Mouse (Mus musculus) megakaryocyte-erythroid progenitor cell, adult 5 weeks (primary cell): Measurements from ENCODE around the gene Gjb3. TPM values are rescaled to one million over a fixed set of nuclear protein-coding genes. Genes with fewer than 3 reads are reported as not detected.

Source experiments
- polyA plus RNA-seq: library from polyadenylated mRNA; stranded (reverse); fragments of >175 nt; gene quantifications from 2 replicates; pipeline ENCODE4 v1.2.3, GENCODE M21; 2012

Gjb3 gene
- 0.75 and 0.90 TPM in 2 replicates for polyA plus RNA-seq

GRCm38 (mm10) chr4:127330181-127331100 lies at the start of gene Gjb3:
Gene Gjb3, minus strand, starts transcription at chr4:127330844.

DNA sequence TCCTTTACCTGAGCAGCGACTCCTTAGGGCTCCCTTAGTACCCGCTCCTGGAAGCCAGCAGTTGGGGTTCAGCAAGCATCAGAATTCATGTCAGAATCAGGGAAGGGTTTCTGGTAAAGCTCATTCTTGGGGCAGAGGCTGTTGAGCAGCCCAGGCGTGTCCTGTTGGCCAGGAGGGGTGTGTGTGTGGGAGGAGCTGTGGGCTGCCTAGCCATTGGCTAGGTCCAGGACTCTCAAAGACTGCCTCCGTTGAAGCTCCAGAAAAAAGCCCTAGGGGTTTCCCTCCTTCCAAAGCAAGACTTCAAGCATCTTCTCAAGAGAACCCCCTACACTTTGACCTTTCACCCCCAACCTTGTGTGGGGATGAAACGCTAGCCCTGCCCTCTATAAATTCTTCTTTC lies 27.4 kb upstream of the Gjb3 start, which contains the start of gene Gjb5:
Gene Gjb5 (minus strand): TSS at position 164 of the 400 bp plus-strand sequence.

GRCm38 (mm10) chr4:127353951-127354438 lies 23.4 kb upstream of the Gjb3 start, which contains the start of gene Gjb4:
Gene Gjb4, minus strand, starts transcription at chr4:127354081.

GRCm38 (mm10) chr4:127313861-127314260 lies 16.8 kb downstream of the Gjb3 start, which contains the start of gene Gja4:
Gene Gja4, minus strand, starts transcription at chr4:127314039.

Other genes with a start within 250 kb of the Gjb3 start
- 0.76 and 1.0 TPM in 2 replicates for gene Tmem35b, start 207.2 kb downstream of the Gjb3 start, polyA plus RNA-seq
- 0.08 TPM in 1 of 2 replicates, not detected in the other for gene Dlgap3, start 161.6 kb downstream of the Gjb3 start, polyA plus RNA-seq
- gene Smim12, start 87.1 kb downstream of the Gjb3 start, polyA plus RNA-seq, result 41.3 and 47.2 TPM in 2 replicates
- 0.06 TPM in 1 of 2 replicates, not detected in the other for gene Gja4, start 16.8 kb downstream of the Gjb3 start, polyA plus RNA-seq
- not detected in 2 replicates for gene Gjb4, start 23.2 kb upstream of the Gjb3 start, polyA plus RNA-seq
- gene Gjb5, start 27.3 kb upstream of the Gjb3 start, polyA plus RNA-seq, result not detected in 2 replicates